Mouse (Mus musculus): ENCODE measurements around the gene AB124611.

- no peak for TF ChIP-seq CTCF (IDR thresholded peaks at IDR 0.05; ENCODE audit: insufficient read depth, low read depth, low read length)
- TF ChIP-seq POLR2A (IDR thresholded peaks at IDR 0.05; ENCODE audit: insufficient read depth, low read depth, low read length) = no peak
Observed at GRCm38 (mm10) chr9:21578226-21578625, 52.2 kb downstream of the AB124611 start.

All from olfactory bulb, adult 2 months (tissue).